Mouse (Mus musculus) adrenal gland, adult 8-10 months (tissue): ENCODE data around the gene Ift57. TPM values are rescaled to one million over a fixed set of nuclear protein-coding genes. Genes with fewer than 3 reads are reported as not detected.

Source experiments
- DNase-seq: peaks from one replicate; pipeline ENCODE4 v3.0.0; 2022
- total RNA-seq, 4 experiments: library from RNA; stranded (reverse); gene quantifications; 2 replicates each; pipeline ENCODE4 v1.2.4; 2022

Gene Ift57
- 10 to 100 TPM; 35.4 to 46.7 (median 41.2) TPM for total RNA-seq

GRCm38 (mm10) chr16:49698620-49699525 is at the start of gene Ift57:
Gene Ift57, plus strand, starts transcription at chr16:49699233.
- DNase-seq: peak; percentile 98

- DNase-seq: no peak
These were observed 41.9 kb upstream of the Ift57 start for GRCm38 (mm10) chr16:49657182-49657581.

GRCm38 (mm10) chr16:49658029-49658428 is 41.0 kb upstream of the Ift57 start:
- no peak for DNase-seq

- no peak for DNase-seq
These were observed 39.9 kb upstream of the Ift57 start for GRCm38 (mm10) chr16:49659131-49659530.

GRCm38 (mm10) chr16:49660111-49660510 is 38.9 kb upstream of the Ift57 start:
- no peak for DNase-seq

- no peak for DNase-seq
These were observed 36.8 kb upstream of the Ift57 start for GRCm38 (mm10) chr16:49662201-49662600.

GRCm38 (mm10) chr16:49664677-49665076 is 34.4 kb upstream of the Ift57 start:
- no peak for DNase-seq

GRCm38 (mm10) chr16:49679666-49680065 is 19.4 kb upstream of the Ift57 start:
- DNase-seq: no peak

- no peak for DNase-seq
These were observed 14.1 kb upstream of the Ift57 start for GRCm38 (mm10) chr16:49684961-49685360.

GRCm38 (mm10) chr16:49699821-49700220 is 788 bp downstream of the Ift57 start:
- no peak for DNase-seq

- DNase-seq: no peak
These were observed 9.0 kb downstream of the Ift57 start for GRCm38 (mm10) chr16:49708074-49708473.

GRCm38 (mm10) chr16:49710188-49710587 is 11.2 kb downstream of the Ift57 start:
- no peak for DNase-seq

- DNase-seq: no peak
These were observed 14.3 kb downstream of the Ift57 start for GRCm38 (mm10) chr16:49713302-49713701.

- DNase-seq: no peak
These were observed 21.6 kb downstream of the Ift57 start for GRCm38 (mm10) chr16:49720671-49721070.

- DNase-seq: no peak
These were observed 22.6 kb downstream of the Ift57 start for GRCm38 (mm10) chr16:49721678-49722077.

- no peak for DNase-seq
These were observed 24.2 kb downstream of the Ift57 start for GRCm38 (mm10) chr16:49723222-49723621.

GRCm38 (mm10) chr16:49724232-49724631 is 25.2 kb downstream of the Ift57 start:
- peak; percentile 17 for DNase-seq

GRCm38 (mm10) chr16:49724931-49725330 is 25.9 kb downstream of the Ift57 start:
- no peak for DNase-seq

- DNase-seq: no peak
These were observed 26.4 kb downstream of the Ift57 start for GRCm38 (mm10) chr16:49725446-49725845.

- no peak for DNase-seq
These were observed 27.2 kb downstream of the Ift57 start for GRCm38 (mm10) chr16:49726216-49726615.

- no peak for DNase-seq
These were observed 27.7 kb downstream of the Ift57 start for GRCm38 (mm10) chr16:49726761-49727160.

GRCm38 (mm10) chr16:49736536-49736935 is 37.5 kb downstream of the Ift57 start:
- DNase-seq: no peak

- no peak for DNase-seq
These were observed 48.3 kb downstream of the Ift57 start for GRCm38 (mm10) chr16:49747360-49747759.

- no peak for DNase-seq
These were observed 53.9 kb downstream of the Ift57 start for GRCm38 (mm10) chr16:49752906-49753305.
